Mouse (Mus musculus) CD4-positive helper T cell, adult 2 months (primary cell): ENCODE data around the gene Rfpl4.
"Not testable (repeated sequence)": the region's sequence is repeated elsewhere in the genome, so short reads cannot be mapped to it uniquely, and the experiment has no call there.

Experiments
- DNase-seq: peaks from one replicate; pipeline ENCODE4 v3.0.0-alpha.2; 2012; ENCODE audit warnings: low read depth, missing footprints, low spot score

The Rfpl4 gene

DNA sequence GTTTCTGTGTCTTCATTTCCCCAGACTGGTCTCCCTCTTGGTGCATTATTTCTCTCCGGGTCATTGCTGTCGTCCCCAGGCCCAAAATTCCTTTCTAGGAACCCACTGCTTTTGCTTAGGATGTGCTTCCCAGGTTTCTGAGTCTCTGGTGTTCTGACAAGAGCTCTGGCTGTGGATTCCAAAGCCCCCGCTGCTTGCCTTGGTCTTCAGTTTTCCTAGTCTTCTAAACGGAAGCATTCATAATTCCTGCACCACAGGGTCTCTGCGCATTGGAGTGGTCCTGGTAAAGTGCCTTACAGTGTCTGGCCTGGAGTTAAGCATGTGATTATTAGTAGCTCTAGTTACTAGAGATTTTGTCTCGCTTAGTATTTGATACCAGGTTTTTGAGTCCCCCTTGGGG, 35.9 kb downstream of the Rfpl4 start:
- DNase-seq = no peak

GRCm38 (mm10) chr7:5080010-5080751, 36.6 kb downstream of the Rfpl4 start, which contains the start of gene Epn1:
Epn1 (plus strand) TSS chr7:5080235.
- peak; percentile 98 for DNase-seq

GRCm38 (mm10) chr7:5079365-5080009, 37.3 kb downstream of the Rfpl4 start:
- DNase-seq = not testable (repeated sequence)

- DNase-seq = no peak
Measured at GRCm38 (mm10) chr7:5076931-5077330, 39.8 kb downstream of the Rfpl4 start.

DNA sequence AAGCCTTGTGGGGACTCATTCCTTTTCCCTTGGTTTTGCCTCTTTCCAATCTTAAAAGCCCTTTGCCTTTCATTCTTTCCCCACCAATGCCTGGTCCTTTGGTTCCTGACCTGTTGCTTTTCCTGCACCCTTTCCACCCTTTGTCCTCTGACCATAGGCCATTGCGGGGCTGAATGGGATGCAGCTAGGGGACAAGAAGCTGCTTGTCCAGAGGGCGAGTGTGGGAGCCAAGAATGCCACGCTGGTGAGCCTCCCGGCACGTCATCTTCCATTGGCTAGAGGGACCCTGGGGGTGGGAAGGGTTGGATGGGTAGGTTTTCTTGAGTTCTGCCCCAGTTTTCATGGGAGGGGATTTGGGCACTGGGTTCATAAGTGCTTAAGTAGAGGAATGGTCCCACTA, 41.8 kb downstream of the Rfpl4 start:
- DNase-seq = no peak

DNA sequence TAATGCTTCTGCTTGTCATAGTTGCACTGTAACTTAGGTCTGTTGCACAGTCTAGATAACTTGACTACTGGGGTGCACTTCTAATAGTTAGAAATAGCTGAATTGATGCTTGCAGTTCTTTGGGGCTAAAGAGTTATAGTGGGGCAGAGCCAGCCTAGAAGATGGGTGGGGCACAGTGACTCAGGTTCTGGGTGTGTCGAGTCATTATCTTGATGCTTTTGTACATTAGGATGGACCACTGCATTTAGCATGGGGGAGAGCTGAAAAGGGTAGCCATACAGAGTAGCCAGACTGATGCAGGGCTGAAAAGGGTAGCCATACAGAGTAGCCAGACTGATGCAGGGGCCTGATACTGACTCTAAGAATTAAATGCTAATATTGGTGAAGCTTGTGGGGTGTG, 43.2 kb downstream of the Rfpl4 start:
- no peak for DNase-seq

DNA sequence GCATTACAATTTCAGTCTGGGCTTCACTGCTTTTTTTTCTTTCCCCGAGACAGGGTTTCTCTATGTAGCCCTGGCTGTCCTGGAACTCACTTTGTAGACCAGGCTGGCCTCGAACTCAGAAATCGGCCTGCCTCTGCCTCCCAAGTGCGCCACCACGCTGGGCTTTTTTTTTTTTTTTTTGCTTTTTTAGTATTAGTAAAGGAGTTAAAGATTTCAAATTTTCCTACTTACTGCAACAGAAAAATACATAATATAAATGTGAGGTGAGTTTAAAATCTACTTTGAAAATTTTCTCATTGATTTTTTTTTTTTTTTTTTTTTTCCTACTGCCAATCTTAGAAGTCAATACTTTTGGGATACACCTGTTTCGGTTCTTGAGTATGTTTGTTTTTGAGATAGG, 51.9 kb downstream of the Rfpl4 start:
- DNase-seq = no peak

DNA sequence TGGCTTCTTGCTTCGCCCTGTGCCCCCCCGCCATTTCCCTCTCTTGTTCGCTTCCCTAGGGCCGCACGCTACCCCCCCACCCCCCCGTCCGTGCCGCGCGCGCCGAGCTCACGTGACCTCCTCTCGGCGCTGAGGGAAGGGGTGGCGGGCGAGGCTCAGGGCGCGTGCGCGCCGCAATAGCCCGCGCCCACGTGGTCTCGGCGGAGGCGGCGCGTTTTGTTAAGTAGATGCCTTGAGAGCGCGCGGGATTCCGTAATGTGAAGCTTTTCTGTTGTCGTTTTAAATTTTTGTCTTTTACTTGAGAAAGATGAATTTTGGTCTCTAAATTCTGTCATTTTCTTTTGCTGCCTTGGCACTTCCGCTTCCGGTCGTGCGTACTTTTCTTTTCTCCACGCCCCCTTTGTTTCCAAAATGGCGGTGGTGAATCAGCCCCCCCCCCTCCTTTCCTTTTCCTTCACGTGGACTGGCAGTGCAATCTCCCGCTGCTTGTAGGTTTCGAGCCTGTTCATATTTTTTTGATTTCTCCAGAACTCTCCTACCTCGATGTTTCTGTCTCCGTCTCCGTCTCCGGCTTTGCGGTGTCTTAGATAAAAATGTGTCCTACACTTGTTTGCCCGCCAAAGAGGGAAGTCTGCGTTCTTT, 54.3 kb downstream of the Rfpl4 start:
- peak; percentile 95 for DNase-seq

- peak; percentile 96 for DNase-seq
Measured at GRCm38 (mm10) chr7:5061774-5062359, 54.9 kb downstream of the Rfpl4 start, which contains the start of gene U2af2. U2af2 (plus strand) TSS chr7:5062143.

DNA sequence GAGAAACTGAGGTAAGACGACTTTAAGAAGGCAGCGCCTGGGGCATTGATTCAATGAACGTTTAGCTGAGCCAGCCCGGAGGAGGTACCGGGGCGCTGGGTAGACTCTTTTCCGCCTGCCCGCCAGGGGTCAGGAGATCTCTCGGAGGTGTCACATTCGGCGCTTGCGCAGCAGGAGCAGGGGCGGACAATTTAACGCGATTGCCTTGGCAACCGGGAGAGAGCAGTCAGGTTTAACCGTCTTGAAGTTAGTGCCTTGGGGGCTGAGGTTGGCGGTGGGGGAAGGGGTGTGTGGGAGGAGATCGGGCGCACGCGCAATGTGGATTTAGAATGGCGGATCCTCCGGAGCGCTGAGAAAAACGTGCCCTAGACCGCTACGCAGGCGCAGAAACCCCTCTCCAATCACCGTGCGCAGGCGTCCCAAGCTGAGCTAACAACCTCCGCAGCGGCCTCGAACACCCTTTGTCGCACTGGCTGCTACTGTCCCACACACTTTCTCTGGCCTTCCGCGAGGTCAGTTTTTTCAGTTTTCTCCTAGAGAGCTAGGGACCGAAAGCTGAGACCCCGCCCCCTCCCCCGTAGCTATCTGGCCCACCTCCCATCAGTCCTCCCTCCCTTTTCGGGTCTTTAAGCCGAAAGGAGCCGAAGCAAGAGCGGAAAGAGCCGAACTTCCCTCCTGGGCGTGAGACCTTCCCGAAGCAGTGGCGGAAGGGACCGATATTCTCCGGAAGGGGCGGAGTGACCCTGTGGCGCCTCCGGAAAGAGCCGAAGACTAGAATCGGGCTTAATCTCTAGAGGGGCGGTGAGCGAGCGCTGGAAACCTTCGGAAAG, 55.6 kb downstream of the Rfpl4 start:
- peak; percentile 98 for DNase-seq

DNA sequence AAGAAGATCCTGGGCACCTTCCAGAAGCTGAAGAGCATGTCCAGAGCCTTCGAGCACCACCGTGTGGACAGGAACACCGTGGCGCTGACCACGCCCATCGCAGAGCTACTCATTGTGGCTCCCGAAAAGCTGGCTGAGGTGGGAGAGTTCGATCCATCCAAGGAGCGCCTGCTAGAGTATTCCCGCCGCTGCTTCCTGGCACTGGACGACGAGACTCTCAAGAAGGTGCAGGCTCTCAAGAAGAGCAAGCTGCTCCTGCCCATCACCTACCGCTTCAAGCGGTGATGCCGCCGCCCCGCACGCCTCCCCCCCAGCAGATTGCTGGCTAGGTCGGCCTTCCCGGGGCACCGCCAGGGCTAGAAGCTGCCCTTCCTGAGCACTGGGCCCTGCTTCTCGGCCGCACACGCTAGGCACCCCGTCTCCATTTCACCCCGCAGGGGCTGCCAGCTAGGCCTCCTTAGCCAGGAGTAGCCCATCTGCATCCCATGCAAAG, 56.5 kb downstream of the Rfpl4 start:
- DNase-seq = peak; percentile 81
